Mouse (Mus musculus) left cerebral cortex, postnatal 10 days (tissue): ENCODE results near the gene Snrpd2. TPM values are rescaled to one million over a fixed set of nuclear protein-coding genes. Genes with fewer than 3 reads are reported as not detected.

Source experiments
- microRNA-seq: library from miRNA; unstranded; fragments of <30 nt; microRNA quantifications from one replicate; pipeline ENCODE4 v1.2.0, GENCODE M21; 2022
- total RNA-seq, 2 experiments: library from RNA; stranded (reverse); gene quantifications; 2 replicates each; pipeline ENCODE4 v1.2.3; 2021

Snrpd2 gene
- total RNA-seq, 2 experiments from 2014 or later: 99.2 to 99.9 TPM

Small RNA genes within 50 kb of the gene (microRNA-seq; reads per million reads assigned to microRNA genes)
- gene Mir330: 8,368 reads per million, percentile 95 among the genes with 10 or more reads in this experiment

Other genes starting within 250 kb of the Snrpd2 start
- gene Ccdc61, start 239.3 kb upstream of the Snrpd2 start, total RNA-seq: 10 to 100 TPM; 12.8 to 13.4 TPM
- gene Nova2, start 223.8 kb upstream of the Snrpd2 start, total RNA-seq: 100 to 1,000 TPM; 114 to 118 TPM
- gene Nanos2, start 162.3 kb upstream of the Snrpd2 start, total RNA-seq: under 1 TPM; 0.71 to 0.95 TPM
- 10 to 100 TPM; 30.8 to 31.7 TPM for gene Mypop, start 158.5 kb upstream of the Snrpd2 start, total RNA-seq
- 10 to 100 TPM; 44.8 to 46.1 TPM for gene Irf2bp1, start 145.7 kb upstream of the Snrpd2 start, total RNA-seq
- gene Foxa3, start 126.2 kb upstream of the Snrpd2 start, total RNA-seq: not detected
- 10 to 100 TPM; 85.6 to 87.6 TPM for gene Sympk, start 125.3 kb upstream of the Snrpd2 start, total RNA-seq
- under 1 TPM; 0.22 to 0.41 TPM for gene Rsph6a, start 95.0 kb upstream of the Snrpd2 start, total RNA-seq
- 100 to 1,000 TPM; 155 to 157 TPM for gene Dmwd, start 73.5 kb upstream of the Snrpd2 start, total RNA-seq
- gene Dmpk, start 65.9 kb upstream of the Snrpd2 start, total RNA-seq: 10 to 100 TPM; 30.2 to 31.5 TPM
- 1 to 10 TPM; 1.5 to 1.9 TPM for gene Six5, start 55.1 kb upstream of the Snrpd2 start, total RNA-seq
- 1 to 10 TPM; 1.5 to 3.1 TPM for gene Gm4969, start 31.4 kb upstream of the Snrpd2 start, total RNA-seq
- 10 to 100 TPM; 13.0 to 13.6 TPM for gene Fbxo46, start 29.9 kb upstream of the Snrpd2 start, total RNA-seq
- gene Qpctl, start 431 bp upstream of the Snrpd2 start, total RNA-seq: 10 to 100 TPM; 22.6 to 23.1 TPM
- gene Gipr, start 16.4 kb downstream of the Snrpd2 start, total RNA-seq: 1 to 10 TPM; 4.7 to 4.8 TPM
- 100 to 1,000 TPM; 202 to 211 TPM for gene Eml2, start 26.7 kb downstream of the Snrpd2 start, total RNA-seq
- gene Gpr4, start 62.8 kb downstream of the Snrpd2 start, total RNA-seq: 1 to 10 TPM; 4.8 to 5.0 TPM
- 10 to 100 TPM; 36.6 to 38.0 TPM for gene Opa3, start 78.6 kb downstream of the Snrpd2 start, total RNA-seq
- 10 to 100 TPM; 23.1 to 23.5 TPM for gene Vasp, start 122.1 kb downstream of the Snrpd2 start, total RNA-seq
- gene Ppm1n, start 130.3 kb downstream of the Snrpd2 start, total RNA-seq: under 1 TPM; 0.34 to 0.49 TPM
- gene Rtn2, start 132.9 kb downstream of the Snrpd2 start, total RNA-seq: 100 to 1,000 TPM; 145 to 151 TPM
- 1 to 10 TPM; 2.2 to 2.3 TPM for gene Fosb, start 160.3 kb downstream of the Snrpd2 start, total RNA-seq
- gene Ercc1, start 195.1 kb downstream of the Snrpd2 start, total RNA-seq: 10 to 100 TPM; 38.5 to 50.6 TPM
- 10 to 100 TPM; 16.8 to 18.2 TPM for gene Cd3eap, start 209.8 kb downstream of the Snrpd2 start, total RNA-seq
- gene Ppp1r13l, start 210.0 kb downstream of the Snrpd2 start, total RNA-seq: 1 to 10 TPM; 5.3 to 7.2 TPM
- gene Ercc2, start 232.3 kb downstream of the Snrpd2 start, total RNA-seq: 10 to 100 TPM; 39.0 to 39.7 TPM